Mouse (Mus musculus): ENCODE results near the gene Xkrx. TPM values are rescaled to one million over a fixed set of nuclear protein-coding genes. Genes with fewer than 3 reads are reported as not detected.

Xkrx gene
- polyA plus RNA-seq, 1 experiment from 2014 or later = 3.4 TPM

DNA sequence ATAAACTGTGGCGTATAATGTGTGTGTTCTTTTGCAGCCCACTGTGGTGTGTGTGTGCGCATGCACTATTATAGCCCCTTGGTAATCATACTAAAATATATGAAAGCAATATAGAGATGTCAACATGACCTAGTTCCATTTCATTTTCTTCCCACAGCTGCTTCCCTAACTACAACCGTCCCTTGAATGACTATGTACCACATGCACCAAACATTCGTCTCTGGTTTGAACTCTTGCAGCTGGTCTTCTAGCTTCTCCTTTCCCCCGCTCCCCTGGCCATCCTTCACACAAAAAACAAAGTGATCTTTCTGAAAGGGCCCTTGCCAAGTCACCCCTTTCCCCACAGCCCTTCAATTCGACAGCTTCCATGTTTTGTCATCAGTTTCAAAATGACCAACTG lies 21.9 kb downstream of the Xkrx start:
- Histone ChIP-seq H3K4me1 (no peaks in the 10 kb centered on the region), H3K4me3 (replicated peaks) (no peak overlapping the region), H3K36me3 (no peaks in the 10 kb centered on the region), H3K4me2 (replicated peaks) (no peak overlapping the region), H3K27me3 (no peaks in the 10 kb centered on the region), H3K27ac (replicated peaks) (no peak overlapping the region), H3K9ac (no peak overlapping the region), H3K9me3 (replicated peaks) (no peaks in the 10 kb centered on the region)
- WGBS = 82% methylated on average over 6 of the region's 6 CpGs
- ATAC-seq (ENCODE audit: insufficient number of reproducible peaks, low FRiP score, low TSS enrichment, low read depth) = no peak

DNA sequence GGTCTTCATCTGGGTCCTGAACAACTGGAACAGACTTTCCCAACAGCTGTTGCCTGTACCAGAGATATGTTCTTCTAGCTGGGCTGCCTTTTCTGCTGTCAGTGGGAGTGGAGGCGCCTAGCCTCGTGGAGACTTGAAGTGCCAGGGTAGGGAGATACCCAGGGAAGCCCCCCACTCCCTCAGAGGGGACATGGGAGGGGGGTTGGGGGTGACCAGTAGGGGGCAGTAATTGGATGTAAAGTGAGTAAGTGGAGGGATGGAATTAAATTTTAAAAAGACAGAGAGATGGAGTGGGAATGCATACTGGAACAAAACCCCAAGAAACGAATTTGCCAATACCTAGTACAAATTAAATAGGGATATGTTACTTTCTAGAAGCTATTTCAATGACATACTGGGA lies 28.1 kb downstream of the Xkrx start:
- no peak for ATAC-seq (ENCODE audit: insufficient number of reproducible peaks, low FRiP score, low TSS enrichment, low read depth)
- WGBS = 54% methylated on average over 3 of the region's 3 CpGs

DNA sequence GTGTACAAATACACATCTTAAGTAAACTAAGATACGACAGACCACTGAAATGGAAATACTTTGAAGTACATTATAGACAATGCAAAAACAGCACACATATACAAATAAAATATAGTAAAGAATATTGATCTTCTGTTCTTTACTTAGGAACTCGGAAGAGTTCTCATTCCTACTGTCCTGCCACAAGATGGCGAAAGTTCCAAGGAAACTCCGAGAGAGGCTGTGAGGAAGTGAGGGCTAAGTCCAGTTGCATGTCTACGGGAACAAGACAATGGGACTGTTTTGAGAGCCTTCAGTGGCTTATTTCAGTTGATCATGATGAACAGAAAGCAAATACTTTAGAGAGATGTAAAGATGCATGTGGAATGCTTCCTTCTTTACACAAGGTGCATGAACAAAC lies 29.6 kb downstream of the Xkrx start:
- no peaks in the 10 kb centered on the region for H3K36me3 ChIP-seq
- no peak overlapping the region for H3K27ac ChIP-seq (replicated peaks)
- H3K9me3 ChIP-seq (replicated peaks) = no peaks in the 10 kb centered on the region
- H3K4me2 ChIP-seq (replicated peaks) = no peak overlapping the region
- H3K9ac ChIP-seq = no peak overlapping the region
- ATAC-seq (ENCODE audit: insufficient number of reproducible peaks, low FRiP score, low TSS enrichment, low read depth) = no peak
- no peak overlapping the region for H3K4me3 ChIP-seq (replicated peaks)
- WGBS = 31% methylated on average over 5 of the region's 5 CpGs
- H3K27me3 ChIP-seq = peaks cover 9% of the 10 kb centered on the region; the same call in 1 of the 2 replicates
- H3K4me1 ChIP-seq = no peaks in the 10 kb centered on the region

More for the DNA sequence above, 28.1 kb downstream of the Xkrx start:
- no peak overlapping the region for H3K4me2 ChIP-seq (replicated peaks)
- peaks cover 4% of the 10 kb centered on the region; the same call in 1 of the 2 replicates for H3K27me3 ChIP-seq
- no peaks in the 10 kb centered on the region for H3K36me3 ChIP-seq
- H3K9me3 ChIP-seq (replicated peaks) = no peaks in the 10 kb centered on the region
- no peaks in the 10 kb centered on the region for H3K4me1 ChIP-seq
- H3K27ac ChIP-seq (replicated peaks) = no peak overlapping the region
- no peak overlapping the region for H3K9ac ChIP-seq
- H3K4me3 ChIP-seq (replicated peaks) = no peak overlapping the region

DNA sequence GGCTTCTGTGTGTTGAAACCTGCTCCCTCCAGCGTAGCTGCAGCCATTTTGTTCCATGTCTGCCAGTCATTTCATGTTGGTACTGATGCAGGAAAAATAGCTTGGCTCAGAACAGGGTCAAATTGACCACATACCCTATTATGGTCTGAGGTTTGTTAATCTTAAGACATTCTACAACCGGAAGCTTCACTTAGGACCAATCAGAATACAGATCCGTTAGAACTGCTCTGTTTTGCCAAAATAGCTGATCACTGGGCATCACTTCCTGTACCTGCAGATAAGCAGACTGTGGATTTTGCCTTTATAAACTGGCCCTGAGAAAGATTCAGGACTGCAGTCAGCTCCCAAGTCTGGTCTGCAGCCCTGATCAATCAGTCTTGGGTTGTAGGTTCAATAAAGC lies 33.3 kb downstream of the Xkrx start:
- Histone ChIP-seq H3K27me3 (peaks cover 9% of the 10 kb centered on the region; the same call in 1 of the 2 replicates), H3K36me3 (no peaks in the 10 kb centered on the region), H3K4me3 (replicated peaks) (no peak overlapping the region), H3K9ac (no peak overlapping the region), H3K4me1 (no peaks in the 10 kb centered on the region), H3K9me3 (replicated peaks) (no peaks in the 10 kb centered on the region), H3K27ac (replicated peaks) (no peak overlapping the region), H3K4me2 (replicated peaks) (no peak overlapping the region)
- no peak for ATAC-seq (ENCODE audit: insufficient number of reproducible peaks, low FRiP score, low TSS enrichment, low read depth)
- WGBS = 79% methylated on average over 3 of the region's 3 CpGs

DNA sequence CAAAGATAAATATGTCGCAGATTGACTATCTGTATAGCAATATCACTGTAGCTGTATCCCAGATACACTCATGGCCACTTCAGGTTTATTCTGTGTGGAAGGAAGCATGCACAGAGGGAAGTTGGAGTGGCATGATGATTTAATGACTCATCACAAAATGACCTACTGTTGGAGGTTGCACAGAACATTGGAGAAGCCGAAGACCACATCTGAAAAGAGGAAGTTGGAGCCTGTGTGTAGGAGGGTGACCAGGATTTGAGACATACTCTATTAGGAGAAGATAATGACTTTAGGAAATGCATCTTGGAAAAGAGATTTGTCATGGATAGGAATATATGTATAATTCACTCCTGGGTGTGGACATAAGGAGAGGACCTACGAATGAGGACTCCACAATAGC lies 45.5 kb downstream of the Xkrx start:
- no peak overlapping the region for H3K27ac ChIP-seq (replicated peaks)
- no peaks in the 10 kb centered on the region for H3K36me3 ChIP-seq
- no peaks in the 10 kb centered on the region for H3K4me1 ChIP-seq
- 67% methylated on average over 3 of the region's 3 CpGs for WGBS
- no peaks in the 10 kb centered on the region for H3K27me3 ChIP-seq
- H3K9me3 ChIP-seq (replicated peaks) = no peaks in the 10 kb centered on the region
- H3K4me3 ChIP-seq (replicated peaks) = no peak overlapping the region
- no peak overlapping the region for H3K4me2 ChIP-seq (replicated peaks)
- H3K9ac ChIP-seq = no peak overlapping the region
- no peak for ATAC-seq (ENCODE audit: insufficient number of reproducible peaks, low FRiP score, low TSS enrichment, low read depth)

DNA sequence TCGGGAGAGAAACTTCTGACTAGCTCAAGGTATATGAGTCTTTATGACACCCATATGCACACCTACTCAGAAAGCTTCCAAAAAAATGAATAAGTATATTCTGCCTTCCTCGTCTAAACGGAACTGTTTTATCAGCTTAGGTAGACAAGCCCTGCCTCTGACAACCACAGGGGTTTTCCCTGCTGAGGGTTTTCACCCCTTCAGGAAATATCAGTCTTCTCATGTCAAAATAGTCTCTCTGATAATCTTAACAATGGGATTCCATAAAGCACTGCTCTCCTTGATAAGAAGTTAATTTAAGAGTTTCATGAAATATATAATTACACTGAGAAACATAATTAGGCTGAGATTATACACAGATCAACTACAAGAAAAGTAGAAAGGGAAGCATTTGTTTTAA lies 50.1 kb downstream of the Xkrx start:
- no peak overlapping the region for H3K4me2 ChIP-seq (replicated peaks)
- H3K27me3 ChIP-seq = no peaks in the 10 kb centered on the region; the same call in 1 of the 2 replicates
- H3K36me3 ChIP-seq = no peaks in the 10 kb centered on the region
- no peak for ATAC-seq (ENCODE audit: insufficient number of reproducible peaks, low FRiP score, low TSS enrichment, low read depth)
- H3K27ac ChIP-seq (replicated peaks) = no peak overlapping the region
- H3K4me3 ChIP-seq (replicated peaks) = no peak overlapping the region
- no peaks in the 10 kb centered on the region for H3K4me1 ChIP-seq
- 68% methylated on average over 3 of the region's 3 CpGs for WGBS
- no peaks in the 10 kb centered on the region for H3K9me3 ChIP-seq (replicated peaks)
- H3K9ac ChIP-seq = no peak overlapping the region

DNA sequence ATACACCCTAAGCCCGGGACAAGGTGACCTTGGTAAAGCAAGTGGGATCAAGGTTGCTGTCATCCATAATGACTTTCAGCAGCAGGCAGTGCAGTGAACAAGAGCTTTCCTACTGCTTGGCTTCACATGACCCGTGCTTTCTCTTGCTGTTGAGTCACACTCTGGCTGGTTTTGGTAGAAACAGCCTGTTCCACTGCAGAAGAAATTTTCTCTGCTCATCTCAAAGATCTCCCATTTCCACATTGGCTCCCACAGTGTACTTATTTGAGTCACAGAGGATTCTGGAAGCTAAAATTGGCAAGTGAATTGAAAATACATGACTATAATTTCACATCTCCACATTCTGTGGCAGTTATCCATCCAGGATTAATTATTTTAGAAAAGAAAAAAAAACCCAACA lies 59.2 kb downstream of the Xkrx start:
- WGBS = 77% methylated on average over 2 of the region's 2 CpGs
- Histone ChIP-seq H3K9ac (no peak overlapping the region), H3K36me3 (no peaks in the 10 kb centered on the region), H3K4me3 (replicated peaks) (no peak overlapping the region), H3K4me2 (replicated peaks) (no peak overlapping the region), H3K27me3 (no peaks in the 10 kb centered on the region), H3K4me1 (no peaks in the 10 kb centered on the region), H3K27ac (replicated peaks) (no peak overlapping the region), H3K9me3 (replicated peaks) (no peaks in the 10 kb centered on the region)
- ATAC-seq (ENCODE audit: insufficient number of reproducible peaks, low FRiP score, low TSS enrichment, low read depth) = no peak

Other genes with a start within 250 kb of the Xkrx start
- 3.3 and 4.3 TPM in 2 replicates for gene Sytl4, start 180.3 kb downstream of the Xkrx start, polyA plus RNA-seq (2015; fragmentation: Nextera tagmentation; extraction: Ambion mirVana)
- 32.3 and 34.3 TPM in 2 replicates for gene Cstf2, start 102.9 kb downstream of the Xkrx start, polyA plus RNA-seq (2015; fragmentation: Nextera tagmentation; extraction: Ambion mirVana)
- gene Arl13a, start 25.4 kb upstream of the Xkrx start, polyA plus RNA-seq (2015; fragmentation: Nextera tagmentation; extraction: Ambion mirVana) = not detected in 2 replicates
- gene Nox1, start 59.9 kb upstream of the Xkrx start, polyA plus RNA-seq (2015; fragmentation: Nextera tagmentation; extraction: Ambion mirVana) = 0.09 TPM in 1 of 2 replicates, not detected in the other
- 16.6 and 17.5 TPM in 2 replicates for gene Trmt2b, start 114.9 kb upstream of the Xkrx start, polyA plus RNA-seq (2015; fragmentation: Nextera tagmentation; extraction: Ambion mirVana)
- 9.7 and 10.7 TPM in 2 replicates for gene Tmem35a, start 133.1 kb upstream of the Xkrx start, polyA plus RNA-seq (2015; fragmentation: Nextera tagmentation; extraction: Ambion mirVana)
- 21.9 and 25.0 TPM in 2 replicates for gene Cenpi, start 146.0 kb upstream of the Xkrx start, polyA plus RNA-seq (2015; fragmentation: Nextera tagmentation; extraction: Ambion mirVana)
- 3.9 and 4.1 TPM in 2 replicates for gene Drp2, start 242.5 kb upstream of the Xkrx start, polyA plus RNA-seq (2015; fragmentation: Nextera tagmentation; extraction: Ambion mirVana)

All from embryonic facial prominence, embryonic 15.5 days (tissue).